Mouse (Mus musculus): Measurements from ENCODE around the gene Cnih2.

Gene Cnih2

GRCm38 (mm10) chr19:5098363-5099143 lies at the start of gene Cnih2:
Gene Cnih2 (minus strand): TSS chr19:5098521.
- peak; percentile 68 for DNase-seq

- peak; percentile 62 for DNase-seq
These were observed 41.3 kb upstream of the Cnih2 start for GRCm38 (mm10) chr19:5139640-5140039.

GRCm38 (mm10) chr19:5131237-5131636 lies 32.9 kb upstream of the Cnih2 start:
- no peak for DNase-seq

- no peak for DNase-seq
These were observed 31.4 kb upstream of the Cnih2 start for GRCm38 (mm10) chr19:5129770-5130169.

GRCm38 (mm10) chr19:5124055-5124614 lies 25.8 kb upstream of the Cnih2 start:
- no peak for DNase-seq

GRCm38 (mm10) chr19:5123241-5123640 lies 24.9 kb upstream of the Cnih2 start:
- no peak for DNase-seq

GRCm38 (mm10) chr19:5122492-5122891 lies 24.2 kb upstream of the Cnih2 start:
- no peak for DNase-seq

GRCm38 (mm10) chr19:5118384-5118698 lies 20.0 kb upstream of the Cnih2 start, which contains the start of gene Klc2:
Gene Klc2 (minus strand): TSS chr19:5118560.
- no peak for DNase-seq

GRCm38 (mm10) chr19:5117494-5118383 lies 19.4 kb upstream of the Cnih2 start:
- peak; percentile 82 for DNase-seq

- no peak for DNase-seq
These were observed 15.5 kb upstream of the Cnih2 start for GRCm38 (mm10) chr19:5113783-5114182.

- no peak for DNase-seq
These were observed 11.5 kb upstream of the Cnih2 start for GRCm38 (mm10) chr19:5109659-5110453.

- DNase-seq: no peak
These were observed 10.4 kb upstream of the Cnih2 start for GRCm38 (mm10) chr19:5108702-5109101.

GRCm38 (mm10) chr19:5108271-5108575 lies 9.9 kb upstream of the Cnih2 start:
- no peak for DNase-seq

GRCm38 (mm10) chr19:5107556-5108270 lies 9.4 kb upstream of the Cnih2 start:
- DNase-seq: no peak

GRCm38 (mm10) chr19:5106731-5107191 lies 8.4 kb upstream of the Cnih2 start, which contains the start of gene Rab1b:
Gene Rab1b (minus strand): TSS chr19:5107072.
- peak; percentile 98 for DNase-seq

- DNase-seq: no peak
These were observed 7.8 kb upstream of the Cnih2 start for GRCm38 (mm10) chr19:5106074-5106473.

- DNase-seq: no peak
These were observed 579 bp downstream of the Cnih2 start for GRCm38 (mm10) chr19:5097521-5098362.

GRCm38 (mm10) chr19:5095887-5096474 lies 2.3 kb downstream of the Cnih2 start:
- DNase-seq: no peak

GRCm38 (mm10) chr19:5094746-5095417 lies 3.4 kb downstream of the Cnih2 start:
- DNase-seq: no peak

GRCm38 (mm10) chr19:5094243-5094632 lies 4.1 kb downstream of the Cnih2 start:
- DNase-seq: peak; percentile 89
